15 mouse cellular contexts compared by ENCODE assay signal in genomic region chr10:120903843-120904468, GRCm38 (mm10). TPM values are rescaled to one million over a fixed set of nuclear protein-coding genes. Genes with fewer than 3 reads are reported as not detected.
DNase-seq lines count a peak whose midpoint lies in the region; ATAC-seq and TF ChIP-seq lines count a peak whose summit lies in the region.
"Had no signal": no experiment of that assay in that cellular context is flagged by ENCODE, and none has a peak within 500 bp of the region (broad histone marks: within the 10 kb centered on the region; RNA-seq: fewer than 3 reads in every experiment).

No protein-coding gene starts in this region.

- DNase-seq in intestine, embryonic 14.5 days (ENCODE audit: low spot score): peak; percentile 49
- peak; percentile 73 for DNase-seq in ES-E14 (ENCODE audit: low read depth, low spot score)
- DNase-seq in testis, postnatal 14 days (ENCODE audit: low spot score): peak; percentile 75
- no peak for DNase-seq in midbrain, embryonic 11.5 days (ENCODE audit: low spot score, missing footprints)
- DNase-seq in urinary bladder, postnatal 25 days (ENCODE audit: low spot score): no peak
- DNase-seq: cerebellum, adult 11-12 months; heart, adult 2 months; lung, adult 2 months; thymus, postnatal 4 days had no signal

- H3K27ac ChIP-seq in intestine, embryonic 14.5 days (ENCODE audit: low read depth): no peak overlapping the region
- no peak overlapping the region for H3K27ac ChIP-seq in intestine, embryonic 15.5 days
- H3K27ac ChIP-seq in ES-E14 (ENCODE audit: insufficient read depth, low read depth, low read length, poor library complexity, severe bottlenecking): no peak overlapping the region
- H3K27ac ChIP-seq in midbrain, embryonic 11.5 days (ENCODE audit: low read depth, low read length): no peak overlapping the region
- H3K27ac ChIP-seq: heart, adult 2 months; layer of hippocampus, adult 2 months; midbrain, embryonic 10.5 days; stomach, embryonic 15.5 days had no signal

- peaks cover 5% of the 10 kb centered on the region; the same call in 1 of the 2 replicates for H3K9me3 ChIP-seq in intestine, embryonic 14.5 days (ENCODE audit: control insufficient read depth, low read length)
- no peaks in the 10 kb centered on the region for H3K9me3 ChIP-seq in intestine, embryonic 15.5 days
- H3K9me3 ChIP-seq in ES-E14 (ENCODE audit: control insufficient read depth, insufficient read depth, low read depth, low read length): no peaks in the 10 kb centered on the region
- peaks cover 4% of the 10 kb centered on the region; the same call in 1 of the 2 replicates for H3K9me3 ChIP-seq in midbrain, embryonic 11.5 days (ENCODE audit: control insufficient read depth, low read length)
- H3K9me3 ChIP-seq: midbrain, embryonic 10.5 days; stomach, embryonic 15.5 days had no signal

- no peak overlapping the region for H3K4me3 ChIP-seq in intestine, embryonic 14.5 days (ENCODE audit: low read depth, low read length)
- H3K4me3 ChIP-seq in intestine, embryonic 15.5 days (replicated peaks): no peak overlapping the region
- no peak overlapping the region for H3K4me3 ChIP-seq in ES-E14 (ENCODE audit: insufficient read depth in 1 of 2, low read depth in 1 of 2, low read length in 2 of 2, poor library complexity in 1 of 2, severe bottlenecking in 1 of 2)
- H3K4me3 ChIP-seq in midbrain, embryonic 11.5 days (ENCODE audit: low read depth, low read length): no peak overlapping the region
- H3K4me3 ChIP-seq: heart, adult 2 months; layer of hippocampus, adult 2 months; midbrain, embryonic 10.5 days; stomach, embryonic 15.5 days had no signal

- no peaks in the 10 kb centered on the region for H3K36me3 ChIP-seq in intestine, embryonic 14.5 days (ENCODE audit: control insufficient read depth, insufficient read depth, low read length)
- H3K36me3 ChIP-seq in intestine, embryonic 15.5 days: no peaks in the 10 kb centered on the region
- no peaks in the 10 kb centered on the region for H3K36me3 ChIP-seq in ES-E14 (ENCODE audit: control insufficient read depth, insufficient read depth, low read length, poor library complexity, severe bottlenecking)
- H3K36me3 ChIP-seq in midbrain, embryonic 11.5 days (ENCODE audit: control insufficient read depth, insufficient read depth, low read length): no peaks in the 10 kb centered on the region
- H3K36me3 ChIP-seq: midbrain, embryonic 10.5 days; stomach, embryonic 15.5 days had no signal

- 68% methylated on average over 4 of the region's 4 CpGs for WGBS in intestine, embryonic 14.5 days
- 82% methylated on average over 4 of the region's 4 CpGs for WGBS in intestine, embryonic 15.5 days
- 74% methylated on average over 4 of the region's 4 CpGs for whole genome bisulfite sequencing in midbrain, embryonic 11.5 days

- 0 out of 2 replicates have a peak, but pooled peaks cover 10% of the 10 kb centered on the region for H3K4me1 ChIP-seq in intestine, embryonic 14.5 days (replicated peaks; ENCODE audit: control insufficient read depth, insufficient read depth, low read length)
- 0 out of 2 replicates have a peak, but pooled peaks cover 5% of the 10 kb centered on the region for H3K4me1 ChIP-seq in intestine, embryonic 15.5 days (replicated peaks)
- H3K4me1 ChIP-seq in ES-E14 (ENCODE audit: control insufficient read depth in 2 of 2, insufficient read depth in 2 of 2, low read length in 2 of 2, poor library complexity in 1 of 2): no peaks in the 10 kb centered on the region
- no peaks in the 10 kb centered on the region; the same call in 1 of the 2 replicates for H3K4me1 ChIP-seq in midbrain, embryonic 11.5 days (ENCODE audit: control insufficient read depth, insufficient read depth, low read length)

- no peak for ATAC-seq in intestine, embryonic 14.5 days (replicated peaks; ENCODE audit: low FRiP score, low TSS enrichment, low read depth)
- no peak for ATAC-seq in intestine, embryonic 15.5 days
- peak; percentile 72 for ATAC-seq in granulocyte monocyte progenitor cell, adult 5-6 weeks (replicated peaks; ENCODE audit: poor library complexity, severe bottlenecking)
- no peak for ATAC-seq in midbrain, embryonic 11.5 days (ENCODE audit: low FRiP score)
- ATAC-seq: Patski had no signal

- no peak overlapping the region for H3K4me2 ChIP-seq in intestine, embryonic 14.5 days (ENCODE audit: low read length)
- no peak overlapping the region for H3K4me2 ChIP-seq in intestine, embryonic 15.5 days (replicated peaks)
- no peak overlapping the region for H3K4me2 ChIP-seq in midbrain, embryonic 11.5 days
- H3K4me2 ChIP-seq: stomach, embryonic 15.5 days had no signal

- H3K27me3 ChIP-seq in intestine, embryonic 14.5 days (replicated peaks; ENCODE audit: control insufficient read depth, insufficient read depth, low read length): no peaks in the 10 kb centered on the region
- H3K27me3 ChIP-seq in intestine, embryonic 15.5 days (replicated peaks): no peaks in the 10 kb centered on the region
- H3K27me3 ChIP-seq in midbrain, embryonic 11.5 days (ENCODE audit: control insufficient read depth, insufficient read depth, low read length): peaks cover 1% of the 10 kb centered on the region; the same call in 1 of the 2 replicates
- H3K27me3 ChIP-seq: Patski; stomach, embryonic 15.5 days had no signal

- H3K9ac ChIP-seq in intestine, embryonic 14.5 days (ENCODE audit: low read length): no peak overlapping the region
- H3K9ac ChIP-seq in intestine, embryonic 15.5 days: no peak overlapping the region
- H3K9ac ChIP-seq in ES-E14 (ENCODE audit: insufficient read depth, low read depth, low read length, poor library complexity, severe bottlenecking): no peak overlapping the region
- no peak overlapping the region for H3K9ac ChIP-seq in midbrain, embryonic 11.5 days (ENCODE audit: low read length)
- H3K9ac ChIP-seq: stomach, embryonic 15.5 days had no signal

- in situ Hi-C loops in ES-E14 (cut with MboI; ENCODE audit: low sequenced_read_pairs in 2 of 2, unreplicated experiment in 2 of 2): no loop called here

TF ChIP-seq in ES-E14, 5 proteins besides CTCF, POLR2A, EP300 and RAD21:
- TF ChIP-seq ZC3H11A (IDR thresholded peaks at IDR 0.05; ENCODE audit: borderline replicate concordance, low read depth, low read length): no peak
- TF ChIP-seq HCFC1 (IDR thresholded peaks at IDR 0.05; ENCODE audit: borderline replicate concordance, insufficient read depth, low read length): no peak
- TF ChIP-seq CHD2 (IDR thresholded peaks at IDR 0.05; ENCODE audit: low read depth, low read length): no peak
- TF ChIP-seq MAFK (IDR thresholded peaks at IDR 0.05; ENCODE audit: insufficient read depth, low read depth, low read length): no peak
- no peak for TF ChIP-seq ZNF384 (IDR thresholded peaks at IDR 0.05; ENCODE audit: low read depth, low read length)

RNA-seq across cellular contexts. Expression of gene Msrb3, which starts 5.1 kb away (rescaled TPM):
- 17.6 and 18.2 TPM in 2 replicates for polyA plus RNA-seq in intestine, embryonic 14.5 days (2014; fragmentation: Nextera tagmentation; extraction: Ambion mirVana)
- polyA plus RNA-seq in intestine, embryonic 15.5 days (2015; fragmentation: Nextera tagmentation; extraction: Ambion mirVana): 13.1 and 16.6 TPM in 2 replicates
- 3.4 and 5.7 TPM in 2 replicates for total RNA-seq in ES-E14 (2012; rRNA removed)
- 0.60 and 0.84 TPM in 2 replicates for total RNA-seq in granulocyte monocyte progenitor cell, adult 5-6 weeks (2014; fragmentation: Nextera tagmentation)
- 0.36 and 0.52 TPM in 2 replicates for total RNA-seq in granulocyte monocyte progenitor cell, adult 5-6 weeks (2017)
- polyA plus RNA-seq in midbrain, embryonic 11.5 days (2014; fragmentation: Nextera tagmentation; extraction: Ambion mirVana): 3.9 and 4.6 TPM in 2 replicates

Comparison
In these comparisons a context has a peak if more than half of its experiments do, and no peak if none do; other contexts are left out.
1. DNase-seq: peak in intestine, embryonic 14.5 days (single experiment), ES-E14 (single experiment) and testis, postnatal 14 days (single experiment); none in midbrain, embryonic 11.5 days (single experiment) and urinary bladder, postnatal 25 days (single experiment).